Mouse (Mus musculus) C2C12 (cell line): ENCODE measurements around the gene Gstm6. TPM values are rescaled to one million over a fixed set of nuclear protein-coding genes. Genes with fewer than 3 reads are reported as not detected.

ENCODE experiments used
- H3K27me3 ChIP-seq: one replicate; pipeline ENCODE4 v1.6.1; 2011; ENCODE audit not compliant: control insufficient read depth, insufficient read depth, insufficient read length
- H3K36me3 ChIP-seq: one replicate; pipeline ENCODE4 v1.6.1; 2011; ENCODE audit not compliant: control insufficient read depth, insufficient read depth
- H3K4me3 ChIP-seq: one replicate; pipeline ENCODE4 v1.5.1; 2011; ENCODE audit warnings: mild to moderate bottlenecking, control low read depth; ENCODE audit not compliant: poor library complexity, insufficient read depth, severe bottlenecking
- H3K79me2 ChIP-seq: one replicate; pipeline ENCODE4 v1.6.1; 2011; ENCODE audit not compliant: control insufficient read depth, insufficient read depth
- H3K79me3 ChIP-seq: one replicate; pipeline ENCODE4 v1.6.1; 2011; ENCODE audit warnings: low read depth, control low read depth
- H3ac ChIP-seq: one replicate; pipeline ENCODE3; 2011; ENCODE audit warnings: low read depth; ENCODE audit not compliant: control insufficient read depth, insufficient read length
- CEBPB ChIP-seq: IDR thresholded peaks from one replicate; pipeline ENCODE4 v1.6.1; 2011; ENCODE audit warnings: low read depth, mild to moderate bottlenecking, control low read depth, moderate library complexity
- CTCF ChIP-seq: IDR thresholded peaks from one replicate; pipeline ENCODE4 v1.5.1; 2011; ENCODE audit not compliant: control insufficient read depth, insufficient read depth, insufficient read length
- FOSL1 ChIP-seq: IDR thresholded peaks from one replicate; pipeline ENCODE4 v1.8.0; 2011; ENCODE audit warnings: mild to moderate bottlenecking, low read length; ENCODE audit not compliant: poor library complexity, insufficient read depth, severe bottlenecking
- MAX ChIP-seq: IDR thresholded peaks from one replicate; pipeline ENCODE4 v1.6.1; 2011; ENCODE audit warnings: mild to moderate bottlenecking, control low read depth
- MYOD1 ChIP-seq: IDR thresholded peaks from one replicate; pipeline ENCODE4 v1.6.1; 2011; ENCODE audit warnings: low read depth; ENCODE audit not compliant: control insufficient read depth, insufficient read length
- MYOG ChIP-seq: IDR thresholded peaks from one replicate; pipeline ENCODE4 v1.6.1; 2011; ENCODE audit not compliant: control insufficient read depth, insufficient read length; ENCODE audit errors: extremely low read depth
- USF1 ChIP-seq: IDR thresholded peaks from one replicate; pipeline ENCODE4 v1.6.1; 2011; ENCODE audit warnings: low read depth, mild to moderate bottlenecking, control low read depth, moderate library complexity
- polyA plus RNA-seq: library from polyadenylated mRNA; unstranded; fragments of >200 nt; fragmentation: generic; extraction: Trizol; gene quantifications from one replicate; pipeline ENCODE4 v1.2.1, GENCODE M21; 2012; ENCODE audit warnings: missing spikeins

The Gstm6 gene
- polyA plus RNA-seq, 1 experiment: not detected

GRCm38 (mm10) chr3:107917783-107918408 is 25.7 kb downstream of the Gstm6 start:
- TF ChIP-seq MAX (peak; percentile 36), MYOD1 (no peak)
- H3K4me3 ChIP-seq: no peak overlapping the region

GRCm38 (mm10) chr3:107917097-107917496 is 26.5 kb downstream of the Gstm6 start:
- Histone ChIP-seq H3K79me2 (no peaks in the 10 kb centered on the region), H3ac (no peak overlapping the region), H3K79me3 (no peaks in the 10 kb centered on the region), H3K4me3 (no peak overlapping the region), H3K27me3 (peaks cover 29% of the 10 kb centered on the region), H3K36me3 (no peaks in the 10 kb centered on the region)
- no peak for TF ChIP-seq USF1
- TF ChIP-seq MYOG: no peak
- TF ChIP-seq MYOD1: no peak
- no peak for TF ChIP-seq FOSL1
- TF ChIP-seq CEBPB: no peak
- no peak for TF ChIP-seq CTCF
- TF ChIP-seq MAX: no peak

More at GRCm38 (mm10) chr3:107917783-107918408, 25.7 kb downstream of the Gstm6 start:
- Histone ChIP-seq H3K79me3 (no peaks in the 10 kb centered on the region), H3K27me3 (peaks cover 28% of the 10 kb centered on the region), H3ac (no peak overlapping the region), H3K79me2 (no peaks in the 10 kb centered on the region), H3K36me3 (no peaks in the 10 kb centered on the region)

- Histone ChIP-seq H3ac (no peak overlapping the region), H3K4me3 (no peak overlapping the region), H3K27me3 (peaks cover 30% of the 10 kb centered on the region), H3K79me2 (no peaks in the 10 kb centered on the region), H3K36me3 (no peaks in the 10 kb centered on the region), H3K79me3 (no peaks in the 10 kb centered on the region)
- TF ChIP-seq MYOD1: no peak
- TF ChIP-seq MAX: no peak
- no peak for TF ChIP-seq USF1
- TF ChIP-seq MYOG: no peak
- TF ChIP-seq CEBPB: no peak
- no peak for TF ChIP-seq FOSL1
- TF ChIP-seq CTCF: no peak
Measured at GRCm38 (mm10) chr3:107916674-107917073, 26.9 kb downstream of the Gstm6 start.

GRCm38 (mm10) chr3:107905942-107906341 is 37.6 kb downstream of the Gstm6 start:
- Histone ChIP-seq H3K79me2 (no peaks in the 10 kb centered on the region), H3ac (no peak overlapping the region), H3K27me3 (peaks cover 50% of the 10 kb centered on the region), H3K36me3 (no peaks in the 10 kb centered on the region), H3K79me3 (no peaks in the 10 kb centered on the region), H3K4me3 (no peak overlapping the region)
- TF ChIP-seq MYOD1 (no peak), USF1 (no peak)

GRCm38 (mm10) chr3:107900955-107901673 is 42.4 kb downstream of the Gstm6 start:
- Histone ChIP-seq H3ac (no peak overlapping the region), H3K4me3 (no peak overlapping the region), H3K79me2 (no peaks in the 10 kb centered on the region), H3K27me3 (peaks cover 29% of the 10 kb centered on the region), H3K79me3 (no peaks in the 10 kb centered on the region), H3K36me3 (no peaks in the 10 kb centered on the region)
- TF ChIP-seq MYOD1 (no peak), MYOG (no peak), CTCF (no peak), USF1 (no peak), MAX (no peak)

GRCm38 (mm10) chr3:107898691-107899090 is 44.9 kb downstream of the Gstm6 start:
- Histone ChIP-seq H3K36me3 (no peaks in the 10 kb centered on the region), H3K79me3 (no peaks in the 10 kb centered on the region), H3K79me2 (no peaks in the 10 kb centered on the region), H3K4me3 (no peak overlapping the region), H3ac (no peak overlapping the region), H3K27me3 (peaks cover 13% of the 10 kb centered on the region)
- no peak for TF ChIP-seq FOSL1
- no peak for TF ChIP-seq MYOG
- no peak for TF ChIP-seq CTCF
- TF ChIP-seq CEBPB: no peak
- TF ChIP-seq USF1: no peak
- TF ChIP-seq MAX: no peak
- no peak for TF ChIP-seq MYOD1
